Mouse (Mus musculus): ENCODE measurements around the gene Foxi1. TPM values are rescaled to one million over a fixed set of nuclear protein-coding genes. Genes with fewer than 3 reads are reported as not detected.
"Not testable (repeated sequence)": the region's sequence is repeated elsewhere in the genome, so short reads cannot be mapped to it uniquely, and the experiment has no call there.

Foxi1 gene
- polyA plus RNA-seq (2015; fragmentation: Nextera tagmentation; extraction: Ambion mirVana) = not detected in 2 replicates

DNA sequence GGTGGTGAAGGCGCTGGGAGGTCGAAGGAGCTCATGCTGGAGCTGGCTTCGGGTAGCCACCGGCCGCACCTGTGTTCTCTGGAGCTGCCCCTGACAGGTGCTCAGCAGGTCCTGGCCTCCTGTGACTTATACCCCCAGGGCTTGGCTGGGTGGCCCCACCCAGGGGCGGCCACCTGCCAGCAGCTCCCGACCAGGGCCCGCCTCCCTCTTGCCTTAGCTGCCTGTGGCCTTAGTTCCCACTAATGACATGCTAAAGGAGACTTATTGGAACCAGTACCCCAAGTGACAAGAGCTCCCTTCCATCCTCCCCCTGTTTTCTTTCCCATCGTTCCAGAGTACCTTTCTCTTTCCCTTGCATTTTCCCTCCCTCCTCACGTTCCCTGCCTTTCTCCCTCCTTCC, at the start of gene Foxi1:
Foxi1 (minus strand) TSS at position 101 of the 400 bp plus-strand sequence.
- WGBS = 72% methylated on average over 10 of the region's 10 CpGs
- H3K9ac ChIP-seq = no peak within 1 kb of the TSS
- H3K27me3 ChIP-seq = no peaks in the 10 kb centered on the region
- H3K4me2 ChIP-seq = no peak within 1 kb of the TSS
- H3K27ac ChIP-seq = no peak within 1 kb of the TSS
- ATAC-seq (replicated peaks; ENCODE audit: insufficient number of reproducible peaks, insufficient read depth, low FRiP score, low read depth) = no peak
- H3K9me3 ChIP-seq (replicated peaks) = no peaks in the 10 kb centered on the region
- no peaks in the 10 kb centered on the region for H3K36me3 ChIP-seq
- H3K4me3 ChIP-seq = no peak within 1 kb of the TSS
- no peaks in the 10 kb centered on the region for H3K4me1 ChIP-seq (replicated peaks)

DNA sequence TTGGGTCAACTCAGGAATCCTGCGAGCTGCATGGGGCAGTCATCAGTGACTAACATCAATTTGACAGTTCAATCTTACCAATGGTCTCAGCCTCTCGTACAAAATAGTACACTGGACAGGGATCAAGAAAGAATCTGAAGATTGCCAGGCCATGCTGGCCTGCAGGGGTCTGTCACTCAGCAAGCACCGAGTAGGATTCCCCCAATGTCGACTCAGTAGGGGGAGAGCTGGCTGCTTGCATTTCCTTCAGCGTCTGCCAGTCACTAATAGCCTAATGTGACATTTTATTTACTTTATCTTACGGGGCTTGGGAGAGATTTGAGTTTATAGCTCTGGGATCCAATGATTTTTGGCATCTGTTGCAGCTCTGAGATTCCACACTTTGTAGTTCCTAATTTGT, 35.1 kb upstream of the Foxi1 start:
- H3K27ac ChIP-seq = no peak overlapping the region
- WGBS = 26% methylated on average over 6 of the region's 6 CpGs
- no peak overlapping the region for H3K9ac ChIP-seq
- H3K27me3 ChIP-seq = no peaks in the 10 kb centered on the region
- no peak overlapping the region for H3K4me2 ChIP-seq
- H3K36me3 ChIP-seq = no peaks in the 10 kb centered on the region
- H3K4me1 ChIP-seq (replicated peaks) = no peaks in the 10 kb centered on the region
- no peaks in the 10 kb centered on the region; the same call in 1 of the 2 replicates for H3K9me3 ChIP-seq (replicated peaks)
- ATAC-seq (replicated peaks; ENCODE audit: insufficient number of reproducible peaks, insufficient read depth, low FRiP score, low read depth) = no peak
- no peak overlapping the region for H3K4me3 ChIP-seq

DNA sequence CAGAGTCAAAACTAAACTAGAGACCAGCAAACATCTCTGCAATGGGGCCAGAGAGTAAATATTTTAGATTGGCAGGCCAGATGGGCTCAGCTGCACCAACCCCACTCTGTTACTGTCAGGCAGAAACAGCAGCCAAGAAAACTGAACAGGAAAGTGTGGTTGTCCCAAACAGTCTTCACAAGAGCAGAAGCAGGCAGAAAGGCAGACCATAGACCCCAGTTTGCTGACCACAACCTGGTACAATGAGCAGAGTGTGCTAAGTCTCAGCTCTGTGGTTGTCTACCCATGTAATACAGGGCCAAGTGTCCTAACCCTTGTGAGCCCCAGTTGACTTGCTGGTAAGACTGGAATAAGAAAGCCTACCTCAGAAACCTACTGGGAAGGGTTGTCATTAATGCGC, 32.4 kb upstream of the Foxi1 start:
- H3K9me3 ChIP-seq (replicated peaks) = no peaks in the 10 kb centered on the region; the same call in 1 of the 2 replicates
- H3K9ac ChIP-seq = no peak overlapping the region
- H3K27ac ChIP-seq = no peak overlapping the region
- no peaks in the 10 kb centered on the region for H3K4me1 ChIP-seq (replicated peaks)
- H3K4me2 ChIP-seq = no peak overlapping the region
- H3K4me3 ChIP-seq = no peak overlapping the region
- no peaks in the 10 kb centered on the region for H3K27me3 ChIP-seq
- no peaks in the 10 kb centered on the region for H3K36me3 ChIP-seq
- ATAC-seq (replicated peaks; ENCODE audit: insufficient number of reproducible peaks, insufficient read depth, low FRiP score, low read depth) = no peak
- 94% methylated on average over 1 of the region's 1 CpGs for WGBS

DNA sequence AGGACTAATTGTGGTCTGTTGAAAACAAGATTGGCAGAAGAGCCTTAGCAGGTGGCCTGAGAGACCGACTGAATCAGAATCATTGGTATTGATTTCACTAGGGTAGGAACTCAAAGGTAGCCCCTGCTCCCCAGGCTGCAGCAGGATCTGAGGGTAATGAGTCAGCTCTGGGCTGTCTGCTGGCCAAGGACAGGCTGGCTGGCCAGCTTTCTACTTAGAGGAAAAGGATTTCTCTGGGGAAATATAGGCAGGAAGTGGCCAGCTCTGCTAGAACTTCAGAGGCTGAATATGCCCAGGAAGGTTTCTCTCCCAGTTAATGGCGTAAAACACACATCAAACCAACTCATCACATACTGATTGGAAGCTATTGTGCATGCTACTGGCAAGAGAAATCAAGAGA, 31.8 kb upstream of the Foxi1 start:
- Histone ChIP-seq H3K9me3 (replicated peaks) (no peaks in the 10 kb centered on the region; the same call in 1 of the 2 replicates), H3K36me3 (no peaks in the 10 kb centered on the region), H3K27ac (no peak overlapping the region), H3K27me3 (no peaks in the 10 kb centered on the region), H3K4me1 (replicated peaks) (no peaks in the 10 kb centered on the region), H3K4me3 (no peak overlapping the region), H3K9ac (no peak overlapping the region), H3K4me2 (no peak overlapping the region)
- 73% methylated on average over 2 of the region's 2 CpGs for WGBS
- no peak for ATAC-seq (replicated peaks; ENCODE audit: insufficient number of reproducible peaks, insufficient read depth, low FRiP score, low read depth)

DNA sequence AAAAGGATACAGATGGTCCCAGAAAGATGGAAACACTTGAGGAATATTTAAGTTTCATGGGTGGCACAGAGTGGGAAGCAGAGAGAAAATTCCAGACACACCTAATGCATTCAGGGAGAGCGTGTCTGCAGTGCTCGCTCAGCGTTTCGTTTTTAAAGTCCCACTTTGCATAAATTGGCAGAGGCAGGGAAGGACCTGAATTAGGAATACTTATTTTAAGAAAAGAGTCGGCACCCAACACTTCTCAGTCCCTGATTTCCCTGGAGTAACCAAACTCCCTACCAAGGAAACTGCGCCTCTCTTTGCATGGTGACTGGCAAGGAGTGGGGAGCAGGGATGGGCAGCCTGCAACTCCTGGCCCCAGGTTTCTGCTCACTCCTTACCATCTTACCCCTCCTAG, 29.0 kb upstream of the Foxi1 start:
- no peaks in the 10 kb centered on the region for H3K27me3 ChIP-seq
- H3K4me3 ChIP-seq = no peak overlapping the region
- no peaks in the 10 kb centered on the region for H3K36me3 ChIP-seq
- no peaks in the 10 kb centered on the region for H3K9me3 ChIP-seq (replicated peaks)
- H3K4me1 ChIP-seq (replicated peaks) = no peaks in the 10 kb centered on the region
- WGBS = 85% methylated on average over 6 of the region's 6 CpGs
- no peak overlapping the region for H3K27ac ChIP-seq
- ATAC-seq (replicated peaks; ENCODE audit: insufficient number of reproducible peaks, insufficient read depth, low FRiP score, low read depth) = no peak
- no peak overlapping the region for H3K9ac ChIP-seq
- H3K4me2 ChIP-seq = no peak overlapping the region

DNA sequence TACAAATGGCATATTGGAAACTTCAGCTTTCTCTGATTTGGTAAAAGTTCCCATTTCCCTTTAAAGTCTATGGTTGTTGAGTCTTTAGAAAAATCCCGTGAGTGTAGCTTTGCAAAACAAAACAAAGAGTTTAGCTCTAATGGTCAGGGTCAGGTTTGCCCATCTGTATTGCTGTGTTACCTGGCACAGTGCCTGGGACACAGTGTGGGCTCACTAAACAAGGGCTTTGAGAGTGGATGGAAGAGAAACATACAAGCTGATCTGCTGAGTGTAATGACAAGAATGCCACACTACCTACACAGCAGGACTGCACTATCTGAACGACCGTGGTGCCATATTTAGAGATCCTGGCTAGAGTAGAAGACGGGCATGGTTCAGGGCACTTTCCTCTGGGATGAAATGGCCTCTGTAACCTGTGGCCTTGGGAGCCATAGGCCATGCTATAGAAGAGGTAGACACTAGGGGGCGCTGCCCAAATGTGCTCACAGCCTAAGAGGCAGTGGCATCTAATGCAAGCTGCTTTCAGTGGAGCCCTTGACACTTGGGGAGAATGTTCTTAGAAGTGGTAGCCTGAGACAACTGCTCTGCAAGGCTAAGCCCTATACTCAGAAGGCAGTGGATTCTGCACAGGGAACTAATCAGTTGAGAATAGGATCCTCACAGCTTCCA, 28.3 kb upstream of the Foxi1 start:
- Histone ChIP-seq H3K36me3 (no peaks in the 10 kb centered on the region), H3K4me2 (no peak overlapping the region), H3K9ac (no peak overlapping the region), H3K27ac (no peak overlapping the region), H3K27me3 (no peaks in the 10 kb centered on the region), H3K9me3 (replicated peaks) (no peaks in the 10 kb centered on the region), H3K4me3 (no peak overlapping the region), H3K4me1 (replicated peaks) (no peaks in the 10 kb centered on the region)
- WGBS = 45% methylated on average over 5 of the region's 5 CpGs
- ATAC-seq (replicated peaks; ENCODE audit: insufficient number of reproducible peaks, insufficient read depth, low FRiP score, low read depth) = no peak

DNA sequence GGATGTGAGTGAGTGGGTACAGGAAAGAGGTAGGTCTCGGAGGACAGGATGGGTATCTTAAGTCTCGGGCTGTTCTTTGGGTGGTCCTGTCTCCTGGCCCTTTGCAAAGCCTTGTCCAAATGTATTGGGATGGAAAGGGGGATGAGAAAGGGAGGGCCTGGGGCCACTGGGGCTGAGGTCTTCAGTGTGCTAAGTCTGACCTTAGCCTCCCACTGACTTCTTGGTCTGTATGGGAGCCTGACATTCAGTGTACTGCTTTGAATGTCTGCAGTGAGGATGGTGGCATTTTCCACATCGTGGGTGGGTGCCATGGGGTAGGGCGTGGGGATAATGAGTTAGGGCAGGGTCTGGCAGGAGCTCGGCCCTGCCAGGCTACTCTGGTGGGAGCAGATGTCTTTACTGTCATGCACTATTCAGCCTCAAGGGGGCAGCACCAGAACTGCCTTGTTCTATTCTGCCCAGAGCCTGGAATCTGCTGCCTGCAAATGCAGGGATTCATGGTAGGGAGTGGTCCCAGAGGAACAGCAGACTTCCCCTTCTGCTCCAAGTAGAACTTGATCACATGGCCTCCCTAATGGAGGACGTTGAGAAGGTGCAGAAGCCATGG, 21.0 kb upstream of the Foxi1 start:
- Histone ChIP-seq H3K36me3 (no peaks in the 10 kb centered on the region), H3K9me3 (replicated peaks) (no peaks in the 10 kb centered on the region), H3K4me2 (no peak overlapping the region), H3K27me3 (no peaks in the 10 kb centered on the region), H3K27ac (no peak overlapping the region), H3K4me3 (no peak overlapping the region), H3K4me1 (replicated peaks) (no peaks in the 10 kb centered on the region), H3K9ac (no peak overlapping the region)
- peak; percentile 31; the same call in 1 of the 2 replicates for ATAC-seq (replicated peaks; ENCODE audit: insufficient number of reproducible peaks, insufficient read depth, low FRiP score, low read depth)
- WGBS = 31% methylated on average over 6 of the region's 6 CpGs

DNA sequence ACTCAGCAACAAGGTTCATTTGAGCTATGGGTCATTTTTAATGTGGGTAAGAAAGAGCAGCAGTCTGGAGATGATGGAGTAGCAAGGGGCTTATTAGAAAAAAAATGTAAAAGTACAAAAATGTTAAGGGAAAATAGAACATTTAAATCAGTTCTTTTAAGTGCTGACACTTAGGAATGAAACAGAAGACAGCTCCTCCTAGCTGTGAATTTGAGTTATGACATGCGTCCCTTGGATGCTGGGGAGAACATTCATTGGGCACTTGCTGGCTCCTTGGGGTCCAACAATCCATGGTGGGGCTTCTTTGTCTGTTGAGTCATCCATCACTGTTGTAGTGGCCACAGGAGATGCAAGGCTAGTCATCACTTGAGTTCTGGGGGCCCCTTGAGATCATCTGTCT, 19.3 kb upstream of the Foxi1 start:
- 50% methylated on average over 1 of the region's 1 CpGs for WGBS
- Histone ChIP-seq H3K4me2 (no peak overlapping the region), H3K27me3 (no peaks in the 10 kb centered on the region), H3K4me3 (no peak overlapping the region), H3K4me1 (replicated peaks) (no peaks in the 10 kb centered on the region), H3K9ac (no peak overlapping the region), H3K27ac (no peak overlapping the region), H3K36me3 (no peaks in the 10 kb centered on the region), H3K9me3 (replicated peaks) (no peaks in the 10 kb centered on the region)
- ATAC-seq (replicated peaks; ENCODE audit: insufficient number of reproducible peaks, insufficient read depth, low FRiP score, low read depth) = no peak

DNA sequence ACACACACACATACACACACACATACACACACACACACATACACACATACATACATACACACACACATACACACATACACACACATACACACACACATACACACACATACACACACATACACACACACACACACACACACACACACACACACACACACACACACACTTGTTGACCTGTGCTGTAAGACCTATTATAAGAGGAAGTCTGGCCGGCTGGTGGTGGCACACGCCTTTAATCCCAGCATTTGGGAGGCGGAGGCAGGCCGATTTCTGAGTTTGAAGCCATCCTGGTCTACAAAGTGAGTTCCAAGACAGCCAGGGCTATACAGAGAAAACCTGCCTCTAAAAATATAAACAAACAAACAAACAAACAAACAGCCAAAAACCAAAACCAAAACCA, 12.7 kb upstream of the Foxi1 start:
- not testable (repeated sequence) for H3K9ac ChIP-seq; H3K4me2 ChIP-seq; H3K4me3 ChIP-seq; H3K9me3 ChIP-seq (replicated peaks); H3K36me3 ChIP-seq; H3K27ac ChIP-seq; ATAC-seq (replicated peaks; ENCODE audit: insufficient number of reproducible peaks, insufficient read depth, low FRiP score, low read depth); H3K27me3 ChIP-seq; H3K4me1 ChIP-seq (replicated peaks)
- WGBS = 90% methylated on average over 4 of the region's 4 CpGs

DNA sequence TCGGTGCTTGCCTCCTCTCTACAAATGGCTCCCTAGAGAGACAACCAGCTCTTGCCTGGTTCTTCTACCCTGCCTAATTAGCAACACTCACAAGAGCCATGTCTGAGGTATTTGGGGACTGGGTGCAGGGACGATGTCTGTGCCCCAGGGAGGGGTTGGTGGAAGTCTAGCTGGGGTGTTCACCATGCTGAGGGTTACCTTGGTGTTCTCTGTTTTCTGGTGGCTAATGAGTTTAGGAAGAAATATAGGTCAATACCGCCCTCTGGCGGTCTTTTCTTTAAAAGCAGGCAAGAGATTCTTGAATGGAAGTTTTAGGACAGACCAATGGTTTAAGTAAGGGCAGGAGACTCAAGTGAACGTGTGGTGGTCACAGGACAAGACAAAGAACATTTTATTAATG, 5.0 kb upstream of the Foxi1 start:
- Histone ChIP-seq H3K36me3 (no peaks in the 10 kb centered on the region), H3K9ac (no peak overlapping the region), H3K9me3 (replicated peaks) (no peaks in the 10 kb centered on the region), H3K4me2 (no peak overlapping the region), H3K27ac (no peak overlapping the region), H3K4me3 (no peak overlapping the region), H3K4me1 (replicated peaks) (no peaks in the 10 kb centered on the region), H3K27me3 (no peaks in the 10 kb centered on the region)
- WGBS = 19% methylated on average over 5 of the region's 5 CpGs
- no peak for ATAC-seq (replicated peaks; ENCODE audit: insufficient number of reproducible peaks, insufficient read depth, low FRiP score, low read depth)

DNA sequence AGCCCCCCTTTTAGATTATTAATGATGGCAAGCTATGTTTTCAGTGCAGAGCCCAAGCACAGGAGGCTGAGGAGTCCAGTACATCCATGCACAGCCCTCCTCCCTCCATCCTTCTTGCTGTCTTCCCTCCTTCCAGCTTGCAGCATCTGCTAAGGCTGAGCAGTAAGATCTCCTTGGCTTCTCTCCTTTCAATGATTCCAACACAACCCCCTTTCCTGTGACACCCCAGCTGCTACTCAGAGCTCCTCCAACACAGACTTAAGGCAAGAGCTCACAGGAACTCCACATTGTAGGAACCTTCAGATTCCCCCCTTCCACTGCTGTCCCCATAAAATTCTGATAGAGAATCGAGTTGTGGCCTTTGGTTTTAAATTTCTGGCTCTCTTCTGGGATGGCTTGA, 5.1 kb downstream of the Foxi1 start:
- Histone ChIP-seq H3K9ac (no peak overlapping the region), H3K9me3 (replicated peaks) (no peaks in the 10 kb centered on the region), H3K27ac (no peak overlapping the region), H3K36me3 (no peaks in the 10 kb centered on the region), H3K4me2 (no peak overlapping the region), H3K4me3 (no peak overlapping the region), H3K27me3 (no peaks in the 10 kb centered on the region), H3K4me1 (replicated peaks) (no peaks in the 10 kb centered on the region)
- WGBS = 36% methylated on average over 1 of the region's 1 CpGs
- ATAC-seq (replicated peaks; ENCODE audit: insufficient number of reproducible peaks, insufficient read depth, low FRiP score, low read depth) = no peak

DNA sequence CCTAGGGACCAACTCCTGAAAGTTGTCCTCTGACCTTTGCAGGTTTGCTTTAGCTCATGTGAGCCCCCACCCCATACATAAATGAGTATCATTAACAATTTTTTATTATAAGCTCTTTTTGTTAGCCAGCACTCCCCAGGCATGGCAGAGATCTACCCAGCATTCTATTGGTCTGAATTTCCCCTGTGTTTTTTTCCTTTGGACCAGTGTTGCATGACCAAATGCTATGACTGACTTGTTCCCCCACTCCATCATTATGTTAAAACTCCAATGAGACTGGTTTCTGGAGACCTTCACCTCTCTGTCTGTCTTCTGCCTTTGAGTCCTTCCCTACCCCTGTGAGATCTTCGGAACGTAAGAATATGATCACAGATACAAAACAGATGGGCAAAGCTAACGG, 12.7 kb downstream of the Foxi1 start:
- no peak overlapping the region for H3K4me3 ChIP-seq
- H3K4me2 ChIP-seq = no peak overlapping the region
- no peak for ATAC-seq (replicated peaks; ENCODE audit: insufficient number of reproducible peaks, insufficient read depth, low FRiP score, low read depth)
- H3K27ac ChIP-seq = no peak overlapping the region
- H3K36me3 ChIP-seq = no peaks in the 10 kb centered on the region
- H3K27me3 ChIP-seq = no peaks in the 10 kb centered on the region
- H3K4me1 ChIP-seq (replicated peaks) = 0 out of 2 replicates have a peak, but pooled peaks cover 7% of the 10 kb centered on the region
- no peaks in the 10 kb centered on the region for H3K9me3 ChIP-seq (replicated peaks)
- H3K9ac ChIP-seq = no peak overlapping the region
- 86% methylated on average over 3 of the region's 3 CpGs for WGBS

Data from heart, embryonic 15.5 days (tissue).